Mouse (Mus musculus): ENCODE results near the gene Rbms3. TPM values are rescaled to one million over a fixed set of nuclear protein-coding genes. Genes with fewer than 3 reads are reported as not detected.

Gene Rbms3
- polyA plus RNA-seq, 1 experiment from 2014 or later, result 45.9 TPM

- 77% methylated on average over 5 of the region's 5 CpGs for WGBS
- Histone ChIP-seq H3K9me3 (replicated peaks; ENCODE audit: control insufficient read depth, low read length) (no peaks in the 10 kb centered on the region), H3K9ac (replicated peaks; ENCODE audit: low read length) (no peak overlapping the region), H3K36me3 (replicated peaks; ENCODE audit: control insufficient read depth, insufficient read depth, low read depth, low read length) (no peaks in the 10 kb centered on the region), H3K4me2 (ENCODE audit: low read depth, low read length) (no peak overlapping the region), H3K27ac (replicated peaks; ENCODE audit: low read depth, low read length) (no peak overlapping the region), H3K4me3 (ENCODE audit: low read depth, low read length) (no peak overlapping the region), H3K4me1 (ENCODE audit: control insufficient read depth, insufficient read depth, low read length) (no peaks in the 10 kb centered on the region), H3K27me3 (ENCODE audit: control insufficient read depth, insufficient read depth, low read length) (no peaks in the 10 kb centered on the region)
- ATAC-seq (replicated peaks; ENCODE audit: insufficient number of reproducible peaks, low FRiP score, low TSS enrichment, low read depth) (no peak), DNase-seq (ENCODE audit: low spot score) (peak; percentile 39)
These were observed 648.9 kb downstream of the Rbms3 start for GRCm38 (mm10) chr9:116980801-116981200.

GRCm38 (mm10) chr9:116977428-116977827, 652.3 kb downstream of the Rbms3 start:
- Histone ChIP-seq H3K4me3 (ENCODE audit: low read depth, low read length) (no peak overlapping the region), H3K4me1 (ENCODE audit: control insufficient read depth, insufficient read depth, low read length) (no peaks in the 10 kb centered on the region), H3K27me3 (ENCODE audit: control insufficient read depth, insufficient read depth, low read length) (no peaks in the 10 kb centered on the region), H3K9ac (replicated peaks; ENCODE audit: low read length) (no peak overlapping the region), H3K4me2 (ENCODE audit: low read depth, low read length) (no peak overlapping the region), H3K36me3 (replicated peaks; ENCODE audit: control insufficient read depth, insufficient read depth, low read depth, low read length) (no peaks in the 10 kb centered on the region), H3K27ac (replicated peaks; ENCODE audit: low read depth, low read length) (no peak overlapping the region), H3K9me3 (replicated peaks; ENCODE audit: control insufficient read depth, low read length) (no peaks in the 10 kb centered on the region)
- WGBS, result 90% methylated on average over 6 of the region's 6 CpGs
- DNase-seq (ENCODE audit: low spot score) (no peak), ATAC-seq (replicated peaks; ENCODE audit: insufficient number of reproducible peaks, low FRiP score, low TSS enrichment, low read depth) (no peak)

- ATAC-seq (replicated peaks; ENCODE audit: insufficient number of reproducible peaks, low FRiP score, low TSS enrichment, low read depth) (no peak), DNase-seq (ENCODE audit: low spot score) (no peak)
- WGBS, result 89% methylated on average over 21 of the region's 21 CpGs
- Histone ChIP-seq H3K4me2 (ENCODE audit: low read depth, low read length) (no peak overlapping the region), H3K9me3 (replicated peaks; ENCODE audit: control insufficient read depth, low read length) (no peaks in the 10 kb centered on the region), H3K4me1 (ENCODE audit: control insufficient read depth, insufficient read depth, low read length) (no peaks in the 10 kb centered on the region), H3K27me3 (ENCODE audit: control insufficient read depth, insufficient read depth, low read length) (no peaks in the 10 kb centered on the region), H3K9ac (replicated peaks; ENCODE audit: low read length) (no peak overlapping the region), H3K27ac (replicated peaks; ENCODE audit: low read depth, low read length) (no peak overlapping the region), H3K36me3 (replicated peaks; ENCODE audit: control insufficient read depth, insufficient read depth, low read depth, low read length) (no peaks in the 10 kb centered on the region), H3K4me3 (ENCODE audit: low read depth, low read length) (no peak overlapping the region)
These were observed 652.9 kb downstream of the Rbms3 start for GRCm38 (mm10) chr9:116976575-116977408.

- H3K27me3 ChIP-seq (ENCODE audit: control insufficient read depth, insufficient read depth, low read length), result no peaks in the 10 kb centered on the region
- H3K4me1 ChIP-seq (ENCODE audit: control insufficient read depth, insufficient read depth, low read length), result no peaks in the 10 kb centered on the region
- no peak overlapping the region for H3K4me3 ChIP-seq (ENCODE audit: low read depth, low read length)
- H3K36me3 ChIP-seq (replicated peaks; ENCODE audit: control insufficient read depth, insufficient read depth, low read depth, low read length), result no peaks in the 10 kb centered on the region
- 92% methylated on average over 4 of the region's 4 CpGs for WGBS
- H3K9me3 ChIP-seq (replicated peaks; ENCODE audit: control insufficient read depth, low read length), result no peaks in the 10 kb centered on the region
- H3K27ac ChIP-seq (replicated peaks; ENCODE audit: low read depth, low read length), result no peak overlapping the region
- no peak for ATAC-seq (replicated peaks; ENCODE audit: insufficient number of reproducible peaks, low FRiP score, low TSS enrichment, low read depth)
- no peak overlapping the region for H3K9ac ChIP-seq (replicated peaks; ENCODE audit: low read length)
- no peak overlapping the region for H3K4me2 ChIP-seq (ENCODE audit: low read depth, low read length)
- DNase-seq (ENCODE audit: low spot score), result no peak
These were observed 654.4 kb downstream of the Rbms3 start for GRCm38 (mm10) chr9:116975269-116975668.

DNA sequence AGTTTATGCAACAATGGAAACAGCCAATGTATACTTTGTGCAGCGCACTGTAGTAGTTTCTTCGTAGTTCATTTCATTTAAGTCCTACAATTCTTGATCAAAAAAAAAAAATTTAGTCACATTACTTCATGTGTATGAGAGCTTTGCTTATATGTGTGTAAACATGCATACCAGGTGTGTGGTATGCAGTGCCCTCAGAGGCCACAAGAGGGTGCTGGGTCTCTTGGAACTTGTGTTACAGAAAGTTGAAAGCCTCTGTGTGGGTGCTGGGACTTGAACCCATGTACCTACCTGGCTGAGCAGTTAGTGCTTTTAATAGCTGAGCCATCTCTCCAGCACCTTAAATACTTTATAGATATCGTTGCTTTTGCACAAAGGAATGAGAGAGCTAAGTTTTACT, 655.6 kb downstream of the Rbms3 start:
- no peak overlapping the region for H3K4me3 ChIP-seq (ENCODE audit: low read depth, low read length)
- H3K27ac ChIP-seq (replicated peaks; ENCODE audit: low read depth, low read length), result no peak overlapping the region
- H3K36me3 ChIP-seq (replicated peaks; ENCODE audit: control insufficient read depth, insufficient read depth, low read depth, low read length), result no peaks in the 10 kb centered on the region
- ATAC-seq (replicated peaks; ENCODE audit: insufficient number of reproducible peaks, low FRiP score, low TSS enrichment, low read depth), result no peak
- no peak overlapping the region for H3K4me2 ChIP-seq (ENCODE audit: low read depth, low read length)
- no peak overlapping the region for H3K9ac ChIP-seq (replicated peaks; ENCODE audit: low read length)
- DNase-seq (ENCODE audit: low spot score), result no peak
- H3K27me3 ChIP-seq (ENCODE audit: control insufficient read depth, insufficient read depth, low read length), result no peaks in the 10 kb centered on the region
- 97% methylated on average over 3 of the region's 3 CpGs for WGBS
- H3K4me1 ChIP-seq (ENCODE audit: control insufficient read depth, insufficient read depth, low read length), result no peaks in the 10 kb centered on the region
- H3K9me3 ChIP-seq (replicated peaks; ENCODE audit: control insufficient read depth, low read length), result no peaks in the 10 kb centered on the region

- WGBS, result 26% methylated on average over 2 of the region's 2 CpGs
- Histone ChIP-seq H3K9ac (replicated peaks; ENCODE audit: low read length) (no peak overlapping the region), H3K27ac (replicated peaks; ENCODE audit: low read depth, low read length) (no peak overlapping the region), H3K27me3 (ENCODE audit: control insufficient read depth, insufficient read depth, low read length) (no peaks in the 10 kb centered on the region), H3K4me3 (ENCODE audit: low read depth, low read length) (no peak overlapping the region), H3K36me3 (replicated peaks; ENCODE audit: control insufficient read depth, insufficient read depth, low read depth, low read length) (no peaks in the 10 kb centered on the region), H3K4me1 (ENCODE audit: control insufficient read depth, insufficient read depth, low read length) (no peaks in the 10 kb centered on the region), H3K4me2 (ENCODE audit: low read depth, low read length) (no peak overlapping the region), H3K9me3 (replicated peaks; ENCODE audit: control insufficient read depth, low read length) (no peaks in the 10 kb centered on the region)
- ATAC-seq (replicated peaks; ENCODE audit: insufficient number of reproducible peaks, low FRiP score, low TSS enrichment, low read depth) (no peak), DNase-seq (ENCODE audit: low spot score) (no peak)
These were observed 656.1 kb downstream of the Rbms3 start for GRCm38 (mm10) chr9:116973594-116973993.

DNA sequence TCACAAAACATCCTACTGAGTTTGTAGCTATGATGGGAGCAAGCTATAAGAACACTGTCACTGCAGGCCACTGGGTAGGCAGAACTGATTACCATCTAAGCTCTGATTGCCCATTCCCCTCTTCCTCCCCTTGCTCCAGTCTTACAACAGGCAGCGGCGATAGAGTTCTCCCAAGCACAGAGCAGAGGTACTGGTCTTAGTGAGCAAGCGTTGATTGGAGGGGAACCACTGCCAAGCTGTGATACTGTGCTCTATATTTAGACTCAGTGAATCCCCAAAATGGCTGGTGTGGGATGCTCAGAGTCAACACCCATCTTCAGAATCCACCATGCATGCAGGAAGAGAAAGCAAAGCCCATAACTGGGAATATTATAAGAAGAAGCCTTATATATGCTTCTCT, 662.4 kb downstream of the Rbms3 start:
- no peaks in the 10 kb centered on the region for H3K27me3 ChIP-seq (ENCODE audit: control insufficient read depth, insufficient read depth, low read length)
- no peaks in the 10 kb centered on the region for H3K4me1 ChIP-seq (ENCODE audit: control insufficient read depth, insufficient read depth, low read length)
- no peak for DNase-seq (ENCODE audit: low spot score)
- H3K4me3 ChIP-seq (ENCODE audit: low read depth, low read length), result no peak overlapping the region
- H3K36me3 ChIP-seq (replicated peaks; ENCODE audit: control insufficient read depth, insufficient read depth, low read depth, low read length), result no peaks in the 10 kb centered on the region
- H3K4me2 ChIP-seq (ENCODE audit: low read depth, low read length), result no peak overlapping the region
- no peak overlapping the region for H3K27ac ChIP-seq (replicated peaks; ENCODE audit: low read depth, low read length)
- no peak for ATAC-seq (replicated peaks; ENCODE audit: insufficient number of reproducible peaks, low FRiP score, low TSS enrichment, low read depth)
- H3K9me3 ChIP-seq (replicated peaks; ENCODE audit: control insufficient read depth, low read length), result no peaks in the 10 kb centered on the region
- H3K9ac ChIP-seq (replicated peaks; ENCODE audit: low read length), result no peak overlapping the region
- WGBS, result 92% methylated on average over 3 of the region's 3 CpGs

DNA sequence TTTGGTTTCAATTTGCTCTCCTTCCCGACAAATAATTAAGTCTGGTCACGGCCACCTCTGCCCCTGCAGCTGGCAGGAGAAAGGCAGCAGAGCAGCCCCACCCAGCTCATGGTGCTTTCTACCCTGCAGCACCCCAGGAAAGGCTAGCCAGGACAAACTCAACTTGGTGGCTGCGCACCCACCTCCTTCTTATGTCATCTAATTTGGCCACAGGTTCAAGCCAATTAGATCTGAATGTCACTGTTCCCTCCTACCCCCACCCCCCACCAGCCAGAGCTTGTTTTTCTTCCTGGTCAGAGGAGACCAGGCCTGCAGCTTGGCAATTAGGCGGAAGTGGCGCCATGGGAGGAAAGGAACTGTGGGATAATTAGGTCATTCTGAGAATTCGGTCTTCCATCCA, 664.0 kb downstream of the Rbms3 start:
- Histone ChIP-seq H3K4me3 (ENCODE audit: low read depth, low read length) (no peak overlapping the region), H3K27me3 (ENCODE audit: control insufficient read depth, insufficient read depth, low read length) (no peaks in the 10 kb centered on the region), H3K4me2 (ENCODE audit: low read depth, low read length) (no peak overlapping the region), H3K27ac (replicated peaks; ENCODE audit: low read depth, low read length) (no peak overlapping the region), H3K9ac (replicated peaks; ENCODE audit: low read length) (no peak overlapping the region), H3K4me1 (ENCODE audit: control insufficient read depth, insufficient read depth, low read length) (no peaks in the 10 kb centered on the region), H3K36me3 (replicated peaks; ENCODE audit: control insufficient read depth, insufficient read depth, low read depth, low read length) (no peaks in the 10 kb centered on the region), H3K9me3 (replicated peaks; ENCODE audit: control insufficient read depth, low read length) (no peaks in the 10 kb centered on the region)
- ATAC-seq (replicated peaks; ENCODE audit: insufficient number of reproducible peaks, low FRiP score, low TSS enrichment, low read depth) (no peak), DNase-seq (ENCODE audit: low spot score) (no peak)
- WGBS, result 34% methylated on average over 6 of the region's 6 CpGs
